Mouse (Mus musculus) MN1 (cell line): ENCODE measurements around the gene Mesd.
"Not testable (repeated sequence)": the region's sequence is repeated elsewhere in the genome, so short reads cannot be mapped to it uniquely, and the experiment has no call there.

Source experiments
- DNase-seq: peaks from one replicate; pipeline ENCODE4 v3.0.0-alpha.2; 2016; ENCODE audit warnings: low spot score

The Mesd gene

DNA sequence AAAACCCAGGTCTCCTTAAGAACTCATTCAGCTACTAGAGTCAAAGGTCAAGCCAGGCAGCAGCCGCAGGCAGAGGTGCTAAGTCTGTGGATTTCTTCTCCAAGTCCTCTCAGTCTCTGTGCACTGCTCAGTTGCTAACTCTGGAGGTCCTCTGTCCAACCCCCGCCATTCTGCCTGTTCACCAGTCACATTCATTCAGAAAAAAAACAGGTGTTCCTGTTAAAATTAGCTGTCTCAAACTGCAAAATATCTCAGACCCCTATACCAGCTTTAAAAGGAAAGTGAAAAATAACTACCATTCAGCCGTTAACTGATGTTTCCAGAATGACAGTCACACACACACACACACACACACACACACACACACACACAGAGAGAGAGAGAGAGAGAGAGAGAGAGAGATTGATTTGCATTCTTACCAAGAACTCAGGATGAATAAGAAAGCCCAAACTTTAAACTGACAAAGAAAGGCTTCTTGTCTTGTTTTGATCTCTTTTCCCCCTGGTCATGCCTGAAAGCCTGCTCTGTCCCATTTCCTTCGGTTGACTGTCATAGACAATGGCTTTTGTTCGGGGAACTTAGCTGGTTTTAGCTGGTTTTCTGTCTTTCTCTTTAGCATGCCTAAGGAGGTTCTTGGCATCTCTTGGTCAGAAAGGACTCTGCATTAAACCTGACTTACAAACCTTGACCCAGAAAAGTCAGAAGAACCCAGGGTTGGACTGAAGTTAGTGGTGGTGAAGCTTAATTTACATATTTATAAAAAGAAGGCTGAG, 5.4 kb upstream of the Mesd start:
- no peak for DNase-seq

DNA sequence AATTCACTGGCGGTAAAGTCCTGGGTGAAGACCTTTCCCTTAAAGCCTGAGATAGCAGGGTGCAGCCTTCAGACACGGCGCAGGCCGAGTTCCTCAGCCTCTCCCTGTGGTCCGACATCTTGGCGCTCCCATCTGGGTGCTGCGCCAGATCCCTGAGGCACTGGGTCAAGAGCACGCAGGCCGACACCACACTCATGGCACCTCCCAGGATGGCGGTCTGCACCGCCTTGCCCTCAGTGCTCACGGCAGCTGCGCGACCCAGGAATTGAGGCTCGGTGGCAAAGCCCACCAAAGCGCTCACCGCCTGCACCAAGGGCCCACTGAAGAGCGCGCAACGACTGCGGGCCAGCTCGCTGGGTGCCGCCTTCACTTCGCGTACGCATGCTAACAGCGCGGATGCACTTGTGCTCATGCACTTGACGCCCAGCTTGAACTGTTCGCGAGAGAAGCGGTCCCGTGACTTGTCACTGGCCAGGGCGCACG, 2.1 kb upstream of the Mesd start:
- no peak for DNase-seq

GRCm38 (mm10) chr7:83882633-83883275, 1.5 kb upstream of the Mesd start:
- DNase-seq, result peak; percentile 74

DNA sequence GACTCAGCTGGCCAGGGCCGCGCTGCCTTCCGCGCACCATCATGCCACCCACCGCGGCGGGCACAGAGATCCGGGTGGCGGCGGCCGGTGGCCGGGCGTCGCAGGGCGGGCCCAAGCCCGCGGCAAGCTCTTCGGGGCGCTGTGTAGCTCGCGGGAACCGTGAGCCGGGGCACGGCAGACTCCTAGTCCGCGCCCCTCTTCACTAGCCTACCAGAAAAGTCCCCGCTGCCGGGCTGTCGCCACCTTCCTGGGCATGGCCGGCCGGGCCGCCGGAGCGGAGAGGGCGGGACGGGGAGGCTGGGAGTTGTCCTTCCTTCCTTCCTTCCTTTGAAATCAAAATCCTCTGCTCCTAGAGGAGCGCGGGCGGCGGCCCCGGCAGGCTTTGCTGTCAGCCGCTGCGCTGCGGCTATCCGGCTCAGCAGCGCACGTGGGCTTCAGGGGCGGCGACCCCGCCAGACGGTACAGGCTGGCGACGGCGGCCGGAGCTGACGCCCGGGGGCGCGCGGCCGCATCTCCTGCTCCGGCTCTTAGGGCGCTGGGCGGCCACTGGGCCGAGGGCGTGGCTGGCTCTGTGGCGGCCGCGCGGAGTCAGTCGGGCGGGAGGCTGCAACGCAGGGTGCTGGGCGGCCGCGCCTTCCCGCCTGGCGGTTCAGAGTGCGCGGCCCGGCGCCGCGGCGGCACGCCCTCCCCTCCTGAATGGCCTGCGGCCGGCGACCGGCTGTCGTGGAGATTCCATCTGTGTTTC, 818 bp upstream of the Mesd start:
- peak; percentile 83 for DNase-seq

GRCm38 (mm10) chr7:83884921-83885532, 761 bp downstream of the Mesd start:
- peak; percentile 48 for DNase-seq

DNA sequence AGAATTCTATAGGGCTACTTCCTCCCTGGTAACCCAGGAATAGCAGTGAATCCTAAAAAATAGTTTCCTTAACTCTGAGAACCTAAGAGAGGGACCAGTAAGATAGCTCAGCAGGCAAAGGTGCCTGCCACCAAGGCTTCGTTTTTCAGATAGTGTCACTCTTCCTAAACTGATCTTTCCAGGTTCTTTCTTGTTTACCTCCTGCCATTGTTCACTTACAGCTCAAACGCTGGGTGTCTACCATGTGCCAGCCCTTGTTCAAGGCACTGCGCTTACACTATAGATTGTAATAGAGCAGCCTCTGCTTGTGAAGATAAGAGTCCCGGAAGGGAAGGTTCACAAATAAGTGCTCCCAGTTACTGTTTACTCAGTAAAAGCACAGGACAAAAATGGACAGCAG, 1.6 kb downstream of the Mesd start:
- DNase-seq, result no peak

- no peak for DNase-seq
These were observed 2.3 kb downstream of the Mesd start for GRCm38 (mm10) chr7:83886366-83887129.

DNA sequence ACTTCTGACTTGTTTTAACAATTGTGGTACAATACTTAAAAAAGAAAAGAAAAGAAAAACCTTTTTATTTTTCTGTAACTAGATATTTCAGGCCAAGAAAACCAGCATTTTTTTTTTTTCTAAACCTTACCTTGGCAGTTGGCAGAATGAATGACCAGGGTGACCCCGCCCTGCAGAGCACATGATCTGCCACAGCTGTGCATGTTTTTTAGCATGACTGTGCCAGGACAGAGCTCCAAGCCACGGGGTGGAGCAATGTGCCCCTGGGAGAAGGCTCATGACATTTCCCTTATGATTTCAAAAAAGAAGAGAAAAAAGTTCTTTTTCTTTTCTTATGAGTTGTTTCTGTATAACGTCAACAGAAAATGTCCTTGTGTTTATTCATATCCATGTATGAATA, 5.1 kb downstream of the Mesd start:
- peak; percentile 18 for DNase-seq

- DNase-seq, result not testable (repeated sequence)
These were observed 5.7 kb downstream of the Mesd start for GRCm38 (mm10) chr7:83889946-83890345.

DNA sequence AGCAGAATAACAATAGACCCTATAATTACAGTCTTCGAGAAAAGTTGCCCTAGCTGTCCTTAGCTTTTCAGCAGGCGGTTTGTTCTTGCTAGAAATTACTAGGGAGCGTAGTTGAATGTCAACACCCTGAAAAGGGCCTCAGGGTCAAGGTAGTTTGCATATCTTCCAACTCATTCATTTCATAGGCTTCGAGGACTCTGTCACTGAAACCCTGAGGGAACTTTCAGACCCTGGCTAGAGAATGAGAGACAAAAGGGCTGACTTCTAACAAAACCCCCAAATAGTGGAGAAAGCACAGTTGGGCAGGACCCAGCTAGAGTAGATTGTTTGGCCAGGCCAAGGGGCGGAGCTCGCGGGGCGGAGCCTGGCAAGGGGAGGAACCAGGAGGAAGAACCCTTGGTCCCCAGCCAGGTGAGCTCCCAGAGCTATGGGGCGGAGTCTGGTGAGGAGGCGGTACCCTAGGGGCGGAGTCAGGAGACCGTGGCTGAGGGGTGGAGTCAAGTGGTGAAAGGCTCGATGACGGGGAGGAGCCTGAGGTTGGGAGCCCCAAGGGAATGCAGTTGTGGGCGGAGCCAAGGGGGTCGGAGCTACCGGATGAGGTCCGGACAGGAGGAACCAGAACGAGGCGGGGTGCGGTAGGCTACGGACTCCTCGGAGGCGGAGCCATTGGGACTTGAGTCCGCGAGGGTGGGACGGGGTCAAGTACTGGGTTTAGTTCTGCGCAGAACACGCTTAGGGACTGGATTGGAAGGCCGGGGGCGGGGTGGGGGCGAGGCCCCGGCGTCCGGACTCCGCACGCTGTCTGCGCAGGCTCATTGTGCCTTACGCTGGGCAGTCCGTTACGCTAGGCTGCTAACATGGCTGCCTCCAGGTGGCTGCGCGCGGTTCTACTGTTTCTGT, 7.4 kb downstream of the Mesd start:
- peak; percentile 97 for DNase-seq

DNA sequence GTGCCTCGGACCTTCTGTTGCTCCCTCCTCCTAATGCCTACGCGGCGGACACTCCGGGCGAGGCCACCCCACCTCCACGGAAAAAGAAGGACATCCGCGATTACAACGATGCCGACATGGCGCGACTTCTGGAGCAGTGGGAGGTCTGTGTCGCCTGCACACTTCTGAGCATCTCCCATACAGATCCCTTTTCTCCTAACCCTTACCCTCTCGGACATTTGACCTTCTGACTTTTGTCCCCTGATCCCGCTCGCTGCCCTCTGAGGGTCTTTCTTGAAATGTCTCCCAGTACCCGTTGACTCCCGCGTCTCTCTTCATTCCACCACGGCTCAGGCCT, 8.0 kb downstream of the Mesd start:
- DNase-seq, result no peak

GRCm38 (mm10) chr7:83894348-83894747, 10.1 kb downstream of the Mesd start:
- no peak for DNase-seq

GRCm38 (mm10) chr7:83896077-83896740, 11.9 kb downstream of the Mesd start:
- no peak for DNase-seq

GRCm38 (mm10) chr7:83898267-83898666, 14.0 kb downstream of the Mesd start:
- no peak for DNase-seq

GRCm38 (mm10) chr7:83900519-83900918, 16.3 kb downstream of the Mesd start:
- peak; percentile 74 for DNase-seq

DNA sequence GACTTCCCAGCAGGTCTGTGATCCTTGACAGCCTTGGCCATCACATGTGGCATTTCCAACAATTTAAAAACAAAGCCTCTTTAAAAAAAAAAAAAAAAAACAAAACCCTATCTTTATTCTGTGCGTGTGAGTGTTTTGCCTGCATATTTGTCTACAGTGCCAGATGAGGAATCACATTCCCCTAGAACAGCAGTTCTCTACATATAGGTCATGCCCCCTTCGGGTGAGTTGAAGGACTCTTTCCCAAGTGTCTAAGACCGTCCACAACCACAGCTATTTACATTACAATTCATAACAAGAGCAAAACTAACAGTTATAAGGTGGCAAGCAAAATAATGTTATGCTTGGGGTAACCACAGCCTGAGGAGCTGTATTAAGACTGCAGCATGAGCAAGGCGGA, 17.2 kb downstream of the Mesd start:
- DNase-seq, result no peak

DNA sequence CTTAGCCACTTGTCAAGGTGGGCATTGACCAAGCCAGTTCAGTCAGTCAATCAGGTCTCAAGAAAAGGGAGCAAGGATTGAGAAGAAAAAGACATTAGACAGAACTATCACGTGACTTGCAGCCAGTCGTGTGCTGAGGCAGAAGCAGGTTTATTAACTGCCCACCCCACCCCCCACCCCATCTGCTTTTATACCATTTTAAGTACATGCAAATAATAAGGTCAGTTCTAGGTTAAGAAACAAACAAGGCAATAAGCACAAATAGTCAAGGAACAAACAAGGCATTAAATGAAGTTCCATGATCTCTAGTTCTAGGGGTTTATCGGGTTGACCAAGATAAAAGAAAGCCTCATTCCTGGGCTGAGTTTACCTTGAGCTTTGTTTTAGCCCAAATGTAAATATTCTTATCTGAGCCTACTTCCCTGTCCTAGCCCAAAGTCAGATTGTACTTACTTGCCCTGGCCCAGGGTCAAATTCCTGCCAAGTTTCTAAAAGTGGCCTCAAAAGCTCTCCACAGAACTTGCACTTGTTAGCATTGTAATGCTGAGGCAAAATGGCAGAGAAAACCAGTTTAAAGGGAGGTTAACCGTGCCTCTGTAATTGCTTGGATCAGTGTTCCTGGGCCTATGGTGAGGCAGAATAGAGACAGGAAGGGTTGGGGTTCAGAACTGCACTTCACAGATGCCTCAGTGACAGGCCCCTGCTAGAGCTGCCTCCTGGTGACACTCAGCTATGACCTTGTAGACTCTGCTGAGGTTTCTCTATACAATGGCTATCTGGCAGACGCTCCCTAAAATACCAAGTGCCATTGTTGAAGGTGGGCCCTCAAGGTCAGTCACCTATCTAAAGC, 18.3 kb downstream of the Mesd start:
- DNase-seq, result no peak

DNA sequence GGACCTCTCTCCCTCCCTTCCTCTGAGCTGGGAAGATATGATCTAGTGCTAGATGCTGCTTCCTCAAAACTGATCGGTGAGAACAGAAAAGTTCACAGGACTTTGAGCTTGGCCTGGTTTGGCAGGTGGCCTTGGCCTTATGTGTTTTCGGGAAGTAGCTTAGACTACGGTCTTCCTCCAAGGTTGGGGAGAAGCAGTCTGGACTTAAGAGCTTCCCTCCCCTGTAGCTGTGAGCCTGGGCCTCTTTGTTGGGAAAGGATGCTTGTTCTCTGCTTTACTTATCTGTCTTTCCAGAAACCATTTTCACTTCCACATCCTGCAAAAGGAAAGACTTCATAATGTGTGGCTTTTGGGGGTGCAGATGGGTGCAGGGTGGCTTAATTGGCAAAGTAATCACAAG, 20.6 kb downstream of the Mesd start:
- no peak for DNase-seq

DNA sequence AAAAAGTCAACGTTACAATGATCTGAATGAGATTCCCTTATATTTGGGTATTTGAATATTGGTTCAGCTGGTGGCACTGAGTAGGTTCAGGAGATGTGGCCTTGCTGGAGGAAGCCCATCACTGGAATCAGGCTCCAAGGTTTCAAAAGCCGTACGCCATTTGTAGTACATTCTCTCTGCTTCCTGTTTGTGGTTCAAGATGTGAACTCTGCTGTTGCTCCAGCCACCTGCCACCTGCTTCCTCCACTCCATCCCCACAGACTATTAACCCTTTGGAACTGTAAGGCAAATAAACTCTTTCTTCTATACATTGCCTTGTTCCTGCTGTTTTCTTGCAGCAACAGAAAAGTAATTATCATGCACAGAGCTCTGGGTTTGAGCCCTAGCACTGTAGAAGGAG, 27.6 kb downstream of the Mesd start:
- DNase-seq, result no peak
